Mouse (Mus musculus): ENCODE results near the gene Slc35f6.
"Not testable (repeated sequence)": the region's sequence is repeated elsewhere in the genome, so short reads cannot be mapped to it uniquely, and the experiment has no call there.

The Slc35f6 gene

DNA sequence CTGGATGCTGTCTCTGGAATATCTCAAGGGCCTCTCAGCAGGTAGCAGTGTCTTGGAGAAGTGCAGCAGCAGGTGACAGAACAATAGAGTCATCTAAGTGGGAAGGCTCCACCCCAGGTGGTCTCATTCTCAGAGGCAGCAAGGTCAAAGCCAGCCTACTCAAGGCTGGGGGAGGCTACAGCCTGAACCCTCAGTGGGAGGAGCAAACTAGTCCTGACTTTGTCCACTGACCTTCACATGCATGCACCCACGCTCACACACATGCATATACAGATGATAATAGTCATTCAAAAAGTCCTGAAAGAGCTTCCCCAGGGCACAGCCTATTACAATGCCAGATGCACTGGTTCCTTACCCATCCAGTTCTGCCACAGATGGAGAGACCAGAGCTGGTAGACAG is 12.5 kb downstream of the Slc35f6 start:
- no peak for DNase-seq

DNA sequence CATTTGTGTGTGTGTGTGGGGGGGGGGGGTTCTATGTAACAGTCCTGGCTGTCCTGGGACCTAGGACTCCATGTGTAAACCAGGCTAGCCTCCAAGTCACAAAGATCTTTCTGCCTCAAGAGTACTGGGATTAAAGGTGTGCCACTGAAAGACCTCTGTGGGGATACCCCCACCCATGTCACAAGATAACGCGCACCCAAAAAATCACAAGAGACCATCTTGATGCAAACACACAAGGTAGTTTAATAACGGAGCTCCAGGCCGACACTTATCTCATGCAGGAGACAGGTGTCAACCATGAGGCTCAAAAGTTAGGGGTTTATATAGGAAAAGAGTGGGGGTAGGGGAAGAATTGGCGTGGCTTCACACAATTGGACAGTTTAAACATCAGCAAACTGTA is 13.1 kb downstream of the Slc35f6 start:
- DNase-seq: no peak

DNA sequence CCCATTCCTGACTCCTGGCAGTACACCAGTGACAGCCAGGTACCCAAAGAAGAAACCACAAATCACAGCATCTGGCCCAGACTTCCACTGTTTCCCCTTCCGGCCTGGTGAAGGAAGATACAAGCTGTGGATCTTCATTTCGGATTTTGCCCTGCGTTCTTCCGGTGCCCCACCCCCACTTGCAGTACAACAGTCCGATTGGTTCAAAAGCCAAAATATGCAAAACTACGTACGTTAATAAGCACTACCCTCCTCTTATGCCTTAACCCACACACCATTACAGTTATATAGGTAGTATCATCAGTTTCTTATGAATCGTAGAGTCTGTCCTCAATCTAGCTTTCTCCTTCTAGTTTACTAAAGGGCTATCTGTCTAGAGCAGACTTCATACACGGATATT is 17.6 kb downstream of the Slc35f6 start:
- no peak for DNase-seq

DNA sequence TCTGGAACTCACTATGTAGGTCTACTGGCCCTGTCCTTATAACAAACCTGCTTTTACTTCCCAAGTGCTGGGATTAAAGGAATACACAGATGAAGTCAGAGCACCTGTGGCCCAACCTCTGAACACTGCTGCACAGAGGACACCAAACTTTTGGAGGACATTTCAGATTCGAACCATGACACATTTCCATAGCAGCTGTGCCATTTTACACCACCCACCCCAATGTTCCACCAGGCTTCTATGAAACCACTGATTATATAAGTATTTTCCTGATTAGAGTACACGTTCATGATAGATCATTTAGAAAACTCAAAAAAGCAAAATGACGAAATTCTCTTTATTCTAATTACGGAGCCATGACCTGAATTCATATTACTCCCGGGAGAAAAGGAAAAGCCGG is 18.2 kb downstream of the Slc35f6 start:
- no peak for DNase-seq

DNA sequence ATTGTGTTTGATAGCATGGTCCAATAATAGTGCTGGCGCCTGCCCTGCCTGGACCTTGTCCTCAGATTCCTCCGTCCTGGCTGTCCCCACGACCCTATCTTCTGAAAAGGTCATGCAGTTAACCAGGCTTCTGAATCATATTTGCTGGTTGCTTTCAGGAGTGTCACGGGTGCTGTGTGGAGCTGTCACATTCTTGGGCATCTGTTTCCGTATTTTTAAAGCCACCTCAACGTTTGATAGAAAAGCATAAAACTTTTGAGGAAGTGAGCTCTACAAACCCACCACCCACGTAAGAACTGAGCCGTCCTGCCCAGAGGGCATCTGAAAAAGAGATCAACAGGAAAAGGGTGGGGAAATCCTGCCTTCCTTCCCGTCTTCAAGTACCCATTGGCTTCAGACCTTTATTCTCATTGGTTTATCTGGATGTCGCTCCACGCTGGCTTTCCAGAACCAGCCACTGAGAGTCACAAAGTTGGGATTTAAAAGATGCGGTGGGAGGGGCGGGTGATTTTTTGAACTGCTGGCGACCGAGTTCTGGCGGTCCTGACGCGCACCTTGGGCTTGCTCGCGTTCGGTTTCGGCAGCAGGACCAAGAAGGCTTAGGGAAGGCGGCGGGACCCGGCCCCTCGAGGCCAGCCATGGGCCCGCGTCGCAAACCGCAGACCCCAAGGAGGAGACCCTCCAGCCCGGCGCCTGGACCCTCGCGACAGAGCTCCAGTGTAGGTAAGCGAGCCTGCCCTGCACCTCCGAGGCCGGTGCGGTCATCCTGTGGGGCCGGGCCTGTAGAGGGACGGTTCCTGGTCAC is 18.9 kb downstream of the Slc35f6 start, which contains the start of gene Cenpa:
Gene Cenpa (plus strand): TSS at position 387 of the 805 bp plus-strand sequence.
- DNase-seq: peak; percentile 95

DNA sequence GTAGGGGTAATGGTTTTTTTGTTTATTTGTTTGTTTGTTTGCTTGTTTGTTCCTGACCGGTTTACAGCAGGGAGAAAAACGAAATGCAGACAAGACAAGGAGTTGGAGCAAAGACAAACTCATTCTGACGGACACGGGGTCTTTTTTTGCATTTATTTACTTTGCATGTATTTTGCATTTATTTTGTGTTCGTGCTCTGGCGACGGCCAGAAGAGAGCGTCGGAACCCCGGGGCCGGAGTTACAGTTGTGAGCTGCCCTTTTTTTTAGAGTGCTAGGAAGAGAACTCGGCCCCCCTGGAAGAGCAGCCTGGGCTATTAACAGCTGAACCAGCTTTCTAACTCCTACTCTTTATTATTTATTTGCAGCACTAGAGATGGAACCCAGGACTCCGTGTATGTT is 19.5 kb downstream of the Slc35f6 start:
- DNase-seq: peak; percentile 19

DNA sequence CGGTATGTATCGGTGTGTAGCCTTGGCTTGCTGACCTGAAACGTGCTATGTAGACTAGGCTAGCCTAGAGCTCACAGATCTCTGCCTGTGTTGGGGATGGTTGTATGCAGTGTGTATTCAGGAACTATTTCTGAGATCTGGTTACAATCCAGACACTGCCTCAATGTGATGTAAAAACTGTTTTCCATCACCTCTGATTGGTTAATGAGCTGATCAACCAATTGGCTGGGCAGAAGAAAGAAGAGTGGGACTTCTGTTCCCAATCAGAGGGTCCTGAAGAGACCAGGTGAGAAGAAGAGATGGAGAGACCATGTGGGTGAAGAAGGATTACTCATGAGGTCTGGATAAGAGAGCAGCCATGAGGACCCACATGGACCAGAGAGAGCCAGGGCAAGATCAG is 20.0 kb downstream of the Slc35f6 start:
- peak; percentile 6 for DNase-seq

DNA sequence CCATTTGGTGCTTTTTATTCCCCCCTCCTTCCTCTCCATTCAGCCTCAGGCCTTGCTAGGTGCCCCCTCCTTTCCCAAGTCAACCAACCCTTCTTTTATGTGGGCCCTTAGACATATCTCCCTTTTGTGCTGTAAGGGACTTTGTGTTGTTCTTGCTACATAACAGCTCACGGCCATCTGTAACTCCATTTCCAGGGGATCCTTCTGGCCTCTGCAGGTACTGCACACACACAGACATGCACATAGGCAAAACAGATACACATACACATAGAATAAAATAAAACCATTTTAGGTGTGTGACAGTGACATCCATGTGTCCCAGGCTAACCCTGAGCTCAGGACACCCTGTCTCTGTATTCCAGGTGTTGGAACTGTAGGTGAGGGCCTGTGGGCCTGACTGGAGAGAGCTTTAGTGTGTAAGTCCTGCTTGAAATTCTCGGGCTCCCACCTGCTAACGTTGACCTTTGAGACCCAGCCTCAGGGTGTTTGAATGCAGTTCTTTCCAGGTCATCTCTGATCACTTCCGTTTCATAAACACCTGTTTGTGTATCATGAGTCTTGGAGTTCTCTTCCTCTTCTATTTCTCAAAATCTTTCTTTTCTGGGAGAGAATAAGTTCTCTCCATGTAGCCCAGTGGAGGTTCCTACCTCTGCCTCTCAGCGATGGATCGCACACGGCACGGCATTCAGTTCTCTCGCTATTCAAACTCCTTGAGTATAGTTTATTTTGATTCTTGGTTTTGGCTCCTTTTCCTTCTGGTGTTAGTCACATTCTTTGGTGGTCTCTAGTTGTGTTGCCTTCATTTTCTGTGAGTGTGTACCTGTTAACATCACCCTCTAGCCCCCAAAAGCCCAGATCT is 21.1 kb downstream of the Slc35f6 start:
- no peak for DNase-seq

DNA sequence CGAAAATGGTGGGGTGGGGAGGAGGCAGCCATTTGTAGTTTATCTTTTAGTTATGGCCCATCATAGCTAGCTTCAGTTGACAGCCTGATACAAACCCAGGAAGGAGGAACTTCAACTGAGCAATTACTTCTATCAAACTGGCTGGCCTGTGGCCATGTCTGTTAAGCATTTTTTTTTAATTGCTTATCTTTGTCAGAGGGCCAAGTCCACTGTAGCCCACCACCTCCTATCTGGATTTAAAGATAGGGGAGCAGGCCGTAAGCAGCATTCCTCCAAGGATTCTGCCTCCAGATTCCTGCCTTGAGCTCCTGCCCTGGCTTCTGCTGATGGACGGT is 21.7 kb downstream of the Slc35f6 start:
- no peak for DNase-seq

DNA sequence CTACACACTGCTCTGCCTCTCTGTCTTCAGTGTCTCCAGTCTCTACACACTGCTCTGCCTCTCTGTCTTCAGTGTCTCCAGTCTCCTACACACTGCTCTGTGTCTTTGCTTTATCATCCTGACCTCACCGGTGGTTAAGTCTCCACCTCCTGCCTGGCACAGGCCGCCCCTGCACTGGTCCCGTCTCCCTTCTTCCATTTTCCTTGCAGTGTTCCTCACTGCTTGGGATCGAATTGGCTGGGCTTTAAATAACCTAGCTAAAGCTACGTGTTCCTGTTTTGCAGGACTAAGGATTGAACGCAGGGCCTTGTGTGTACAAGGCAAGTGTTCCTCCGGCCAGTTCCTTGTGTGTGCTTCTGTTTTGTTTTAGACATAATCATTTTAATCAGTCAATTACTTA is 22.4 kb downstream of the Slc35f6 start:
- DNase-seq: no peak

DNA sequence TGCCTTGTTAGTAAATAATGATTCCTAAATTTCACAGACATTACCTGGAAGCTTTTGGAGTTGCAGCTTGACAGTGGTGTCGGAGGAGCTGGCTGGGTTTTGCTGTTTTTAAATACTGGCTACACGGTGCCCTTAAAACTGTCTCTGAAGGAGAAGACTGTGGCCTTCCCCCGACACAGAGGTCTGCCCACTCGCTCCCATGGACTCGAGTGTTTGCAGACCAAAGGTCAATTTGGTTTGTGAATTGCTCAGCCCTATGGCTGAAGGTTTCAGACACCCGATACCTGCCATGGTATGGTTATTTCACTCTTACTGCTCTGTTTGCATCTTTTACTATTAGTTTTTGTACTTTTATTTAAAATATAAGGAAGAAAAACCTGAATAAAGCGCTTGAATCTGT is 26.3 kb downstream of the Slc35f6 start:
- no peak for DNase-seq

DNA sequence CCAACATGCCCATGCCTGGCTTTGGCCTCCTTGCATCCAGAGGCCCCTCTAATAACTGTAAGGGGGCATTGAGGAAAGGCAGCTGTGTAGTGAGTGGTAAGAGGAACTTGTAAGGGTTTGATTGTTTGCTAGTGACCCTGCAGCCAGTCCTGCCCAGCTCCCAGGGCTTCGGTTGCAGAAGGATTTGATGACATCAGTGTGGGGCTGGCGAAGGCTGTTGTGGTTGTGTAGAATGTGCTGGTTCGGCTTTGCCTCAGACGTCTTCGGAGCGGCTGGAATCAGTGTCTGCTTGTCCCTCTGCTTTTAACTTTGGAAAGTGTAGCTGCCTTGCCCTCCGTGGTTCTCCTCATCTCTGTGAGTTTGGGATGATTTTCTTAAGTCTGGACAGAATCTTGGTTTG is 29.1 kb downstream of the Slc35f6 start:
- DNase-seq: no peak

DNA sequence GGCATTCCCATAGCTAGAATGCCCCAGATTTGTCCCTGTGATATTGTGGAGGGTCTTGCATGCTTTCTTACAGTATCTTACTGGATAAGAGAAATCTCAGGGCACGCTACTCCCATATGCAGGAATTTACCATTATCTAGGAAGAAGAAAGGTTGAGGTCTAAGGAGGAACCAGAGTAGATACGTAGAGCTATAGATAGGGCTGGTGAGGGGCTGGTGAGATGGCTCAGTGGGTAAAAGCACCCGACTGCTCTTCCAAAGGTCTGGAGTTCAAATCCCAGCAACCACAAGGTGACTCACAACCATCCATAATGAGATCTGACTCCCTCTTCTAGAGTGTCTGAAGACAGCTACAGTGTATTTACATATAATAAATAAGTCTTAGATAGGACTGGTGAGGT is 30.3 kb downstream of the Slc35f6 start:
- DNase-seq: not testable (repeated sequence)

DNA sequence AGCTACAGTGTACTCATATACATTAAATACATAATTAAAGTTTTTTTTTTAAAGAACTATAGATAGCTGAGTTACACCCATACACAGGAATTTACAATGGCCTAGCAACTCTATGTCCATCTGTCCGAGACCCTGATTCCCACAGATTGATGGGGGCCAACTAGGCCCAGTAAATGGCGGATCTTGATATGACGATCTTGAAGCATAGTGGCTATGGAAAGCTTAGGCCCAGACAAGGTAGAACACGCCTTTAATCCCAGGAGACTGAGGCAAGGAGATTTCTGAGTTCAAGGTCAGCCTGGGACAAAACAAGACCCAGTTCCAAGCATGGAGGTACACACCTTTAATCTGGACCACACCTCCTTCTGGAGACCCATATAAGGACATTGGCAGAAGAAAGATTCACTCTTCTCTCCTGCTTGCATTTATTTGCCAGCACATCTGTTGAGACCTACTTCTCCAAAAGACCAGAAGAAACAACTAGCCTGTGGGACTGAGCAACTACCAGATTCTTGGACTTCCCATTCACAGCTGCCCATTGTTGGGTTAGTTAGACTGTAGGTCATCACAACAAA is 31.1 kb downstream of the Slc35f6 start:
- no peak for DNase-seq

DNA sequence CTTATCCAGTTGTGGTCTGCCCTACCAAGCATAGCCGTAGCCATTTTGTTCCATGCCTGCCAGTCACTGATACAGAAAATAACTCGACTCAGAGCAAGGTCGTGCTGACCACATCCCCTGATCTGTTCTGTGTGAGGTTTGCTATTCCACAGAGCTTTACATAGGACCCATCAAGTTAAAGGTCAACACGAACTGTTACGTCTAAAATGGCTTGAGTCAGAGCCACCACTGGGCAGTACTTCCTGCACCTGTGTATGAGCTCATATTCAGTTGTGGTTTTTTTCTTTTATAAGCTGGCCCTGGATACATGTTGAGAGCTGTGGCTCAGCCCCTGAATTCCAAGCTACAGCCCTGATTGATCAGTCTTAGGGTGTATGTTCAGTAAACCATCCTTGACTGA is 31.9 kb downstream of the Slc35f6 start:
- no peak for DNase-seq

DNA sequence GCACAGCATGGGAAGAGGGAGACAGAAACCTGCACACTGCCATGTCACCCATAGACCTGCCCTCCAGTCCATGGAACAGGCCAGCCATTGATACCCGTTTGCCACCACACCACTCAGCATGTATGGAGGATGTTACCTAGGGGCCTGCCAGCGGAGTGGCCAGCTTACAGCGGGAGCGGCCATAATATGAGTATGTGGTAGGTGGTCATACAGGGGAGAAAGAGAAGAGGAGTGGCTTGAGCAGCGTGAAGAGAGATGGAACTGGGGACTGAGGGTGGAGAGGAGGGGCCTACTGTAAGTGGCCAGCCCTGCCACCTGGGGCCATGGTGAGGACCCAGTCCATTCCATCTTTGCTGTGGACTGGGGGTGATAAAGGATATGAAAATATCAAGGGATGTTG is 34.2 kb downstream of the Slc35f6 start:
- DNase-seq: no peak

DNA sequence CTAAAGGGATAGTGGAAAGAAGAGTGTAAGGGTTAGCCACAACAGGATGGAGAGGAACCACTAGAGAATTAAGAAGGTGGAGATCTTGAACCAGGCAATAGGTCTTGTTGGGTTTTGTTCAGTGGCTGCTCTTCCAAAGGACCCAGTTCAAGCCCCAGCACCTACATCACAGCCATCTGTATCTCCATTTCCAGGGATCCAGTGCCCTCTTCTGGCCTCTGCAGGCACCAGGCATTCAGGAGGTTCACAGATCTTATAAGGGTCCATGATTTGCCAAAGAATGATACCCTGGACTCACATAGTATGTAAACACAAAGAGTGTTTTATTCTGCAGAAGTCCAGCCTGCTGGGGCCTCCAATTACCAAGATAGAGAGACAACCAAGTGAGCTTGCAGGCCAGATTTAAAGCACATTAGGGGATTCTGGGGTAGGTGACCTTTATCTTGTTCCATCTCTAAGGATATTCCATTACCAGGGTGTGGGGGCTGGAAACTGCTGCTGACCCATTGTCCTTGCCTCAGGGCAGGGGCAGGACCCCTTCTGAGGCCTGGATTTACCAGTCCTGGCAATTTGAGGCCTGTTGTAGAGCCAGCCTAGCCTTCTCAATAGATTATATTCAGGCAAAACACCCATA is 35.4 kb downstream of the Slc35f6 start:
- no peak for DNase-seq

DNA sequence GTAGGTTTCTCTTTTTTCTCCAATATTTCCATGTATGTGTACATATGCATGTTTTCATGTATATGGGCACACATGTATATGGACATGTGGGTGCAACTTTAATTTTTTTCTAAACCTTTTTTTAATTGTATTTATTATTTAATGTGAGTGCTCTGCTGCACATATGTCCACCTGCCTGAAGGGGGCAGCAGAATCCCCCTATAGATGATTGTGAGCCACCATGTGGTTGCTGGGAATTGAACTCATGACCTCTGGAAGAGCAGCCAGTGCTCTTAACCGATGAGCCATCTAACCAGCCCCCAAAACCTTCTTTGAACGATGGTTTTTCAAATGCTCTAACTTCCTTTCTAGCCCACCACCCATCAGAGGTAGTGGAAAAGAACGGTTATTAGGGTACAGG is 36.3 kb downstream of the Slc35f6 start:
- no peak for DNase-seq

DNA sequence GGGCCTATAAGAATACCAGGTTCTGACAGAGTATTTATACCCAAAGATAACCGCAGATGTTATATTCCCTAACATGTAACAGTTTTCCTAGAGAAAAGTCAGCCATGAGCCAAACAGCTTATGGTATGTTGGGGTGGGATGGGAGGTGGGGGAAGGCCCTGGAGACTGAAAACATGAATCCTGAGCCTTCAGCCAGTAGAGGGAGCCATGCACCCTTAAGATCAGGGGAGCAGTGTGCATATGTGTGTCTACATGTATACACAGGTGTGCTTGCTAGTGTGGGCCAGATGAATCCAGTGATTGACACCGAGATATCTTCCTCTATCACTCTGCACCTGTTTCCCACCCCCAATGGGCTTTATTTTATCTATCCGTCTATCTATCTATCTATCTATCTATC is 39.0 kb downstream of the Slc35f6 start:
- DNase-seq: peak; percentile 55

DNA sequence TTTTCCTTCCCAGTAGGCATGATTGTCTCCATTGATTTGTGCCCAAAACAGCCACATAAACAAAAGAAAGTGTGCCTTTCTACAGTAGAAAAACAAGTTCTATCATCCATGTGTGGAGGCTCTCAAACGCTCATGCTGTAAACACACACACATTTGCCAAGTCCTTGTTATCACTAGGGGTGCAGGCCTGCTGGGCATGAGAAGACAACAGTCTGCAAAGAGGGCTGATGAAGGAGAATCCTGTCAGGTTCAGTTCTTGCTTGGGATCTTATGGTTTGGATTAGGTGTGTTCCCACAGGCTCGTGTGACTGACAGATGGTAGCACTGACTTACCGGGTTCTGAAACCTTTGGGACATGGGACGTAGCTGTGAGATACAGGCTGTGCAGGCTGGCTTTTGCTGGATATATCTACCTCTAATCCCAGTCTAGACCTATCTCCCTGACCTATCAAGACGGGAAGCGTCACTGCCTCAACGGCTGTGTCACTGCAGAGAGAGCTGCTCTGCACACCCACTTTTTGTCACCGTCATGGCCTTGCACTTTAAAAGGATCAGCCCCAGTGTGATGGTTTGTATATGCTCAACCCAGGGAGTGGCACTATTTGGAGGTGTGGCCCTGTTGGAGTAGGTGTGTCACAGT is 52.7 kb downstream of the Slc35f6 start:
- no peak for DNase-seq

DNA sequence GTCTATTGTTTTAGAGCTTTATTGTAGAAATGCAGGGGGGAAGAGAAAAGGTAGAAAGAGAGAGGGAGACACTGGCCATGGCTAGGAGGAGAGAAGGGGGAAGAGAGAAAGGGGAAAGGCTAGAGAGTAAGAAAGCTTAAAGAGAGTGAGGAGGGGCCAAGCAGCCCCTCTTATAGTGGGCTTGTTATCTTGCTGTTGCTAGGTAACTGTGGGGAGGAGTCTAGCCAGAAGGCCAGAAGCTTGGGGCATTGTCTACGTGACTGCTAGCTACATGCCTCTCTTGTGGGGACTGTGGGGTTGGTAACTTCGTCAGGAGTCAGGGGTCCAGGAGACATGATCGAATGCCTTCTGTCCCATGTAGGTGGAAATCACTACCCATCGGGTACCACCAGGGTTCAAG is 53.6 kb downstream of the Slc35f6 start:
- not testable (repeated sequence) for DNase-seq

DNA sequence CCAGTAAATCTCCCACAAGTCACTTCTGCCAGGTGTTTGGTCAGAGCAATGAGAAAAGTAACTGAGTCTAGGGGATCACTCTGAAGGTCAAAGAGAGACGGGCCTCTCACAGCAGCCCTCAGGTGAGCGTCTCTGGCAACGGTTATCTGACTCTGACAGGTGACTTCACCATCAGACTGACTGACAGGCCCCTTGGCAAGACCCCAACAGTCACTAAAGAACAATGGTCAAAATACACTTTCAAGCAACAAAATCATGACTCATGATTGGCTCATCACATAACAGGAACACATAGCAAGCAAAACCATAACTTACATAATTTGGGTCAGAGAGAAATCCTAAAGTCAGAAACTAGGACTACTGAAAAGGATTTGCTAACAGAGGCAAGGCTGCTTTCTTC is 54.1 kb downstream of the Slc35f6 start:
- DNase-seq: no peak

Measured in embryo, embryonic 11 days (tissue).